Comparison of ENCODE assay signal across 11 mouse cellular contexts in genomic region chr15:38419621-38420020, GRCm38 (mm10).
DNase-seq lines count a peak whose midpoint lies in the region; ATAC-seq and TF ChIP-seq lines count a peak whose summit lies in the region.
"Had no signal": no experiment of that assay in that cellular context is flagged by ENCODE, and none has a peak within 500 bp of the region (broad histone marks: within the 10 kb centered on the region; RNA-seq: fewer than 3 reads in every experiment).

No protein-coding gene starts in this region.

- 47% methylated on average over 7 of the region's 7 CpGs for WGBS in intestine, embryonic 14.5 days
- 67% methylated on average over 7 of the region's 7 CpGs for WGBS in intestine, postnatal 0 days

- no peak overlapping the region for H3K4me2 ChIP-seq in intestine, embryonic 14.5 days (ENCODE audit: low read length)
- H3K4me2 ChIP-seq in intestine, postnatal 0 days (replicated peaks; ENCODE audit: low read depth): no peak overlapping the region
- H3K4me2 ChIP-seq: hindbrain, embryonic 13.5 days; midbrain, embryonic 13.5 days had no signal

- ATAC-seq in intestine, embryonic 14.5 days (replicated peaks; ENCODE audit: low FRiP score, low TSS enrichment, low read depth): no peak
- ATAC-seq in intestine, postnatal 0 days: no peak
- ATAC-seq: midbrain, embryonic 13.5 days had no signal

- H3K9me3 ChIP-seq in intestine, embryonic 14.5 days (ENCODE audit: control insufficient read depth, low read length): no peaks in the 10 kb centered on the region
- H3K9me3 ChIP-seq in intestine, postnatal 0 days (ENCODE audit: control insufficient read depth): no peaks in the 10 kb centered on the region
- H3K9me3 ChIP-seq: hindbrain, embryonic 13.5 days; midbrain, embryonic 13.5 days had no signal

- TF ChIP-seq CTCF in intestine, postnatal 0 days (IDR thresholded peaks at IDR 0.05; ENCODE audit: low read depth): no peak

- no peak overlapping the region for H3K9ac ChIP-seq in intestine, embryonic 14.5 days (ENCODE audit: low read length)
- no peak overlapping the region for H3K9ac ChIP-seq in intestine, postnatal 0 days (ENCODE audit: low read depth, low read length)
- H3K9ac ChIP-seq: hindbrain, embryonic 13.5 days; midbrain, embryonic 13.5 days had no signal

- no peak overlapping the region for H3K4me3 ChIP-seq in intestine, embryonic 14.5 days (ENCODE audit: low read depth, low read length)
- H3K4me3 ChIP-seq in intestine, postnatal 0 days (ENCODE audit: low read depth, low read length): no peak overlapping the region
- H3K4me3 ChIP-seq: hindbrain, embryonic 13.5 days; midbrain, embryonic 13.5 days had no signal

- H3K27me3 ChIP-seq in intestine, embryonic 14.5 days (replicated peaks; ENCODE audit: control insufficient read depth, insufficient read depth, low read length): no peaks in the 10 kb centered on the region
- no peaks in the 10 kb centered on the region for H3K27me3 ChIP-seq in intestine, postnatal 0 days (replicated peaks; ENCODE audit: control insufficient read depth, insufficient read depth, low read length)
- H3K27me3 ChIP-seq: hindbrain, embryonic 13.5 days; midbrain, embryonic 13.5 days had no signal

- DNase-seq in intestine, embryonic 14.5 days (ENCODE audit: low spot score): no peak
- DNase-seq in embryo, embryonic 10.5 days (ENCODE audit: low spot score): peak; percentile 18
- DNase-seq in gastrocnemius, postnatal 25 days: peak; percentile 25
- peak; percentile 61 to 65 for DNase-seq in kidney, postnatal 4 days
- DNase-seq in cerebellum, adult 11-12 months: no peak
- DNase-seq in right cerebral cortex, postnatal 36 days (ENCODE audit: low spot score in 2 of 2): no peak
- DNase-seq in adrenal gland, postnatal 25 days: no peak
- DNase-seq: right cerebral cortex, postnatal 14 days had no signal

- H3K36me3 ChIP-seq in intestine, embryonic 14.5 days (ENCODE audit: control insufficient read depth, insufficient read depth, low read length): no peaks in the 10 kb centered on the region
- no peaks in the 10 kb centered on the region for H3K36me3 ChIP-seq in intestine, postnatal 0 days (ENCODE audit: control insufficient read depth, insufficient read depth)
- H3K36me3 ChIP-seq: hindbrain, embryonic 13.5 days; midbrain, embryonic 13.5 days had no signal

- H3K27ac ChIP-seq in intestine, embryonic 14.5 days (ENCODE audit: low read depth): peak overlapping the region; percentile 3
- no peak overlapping the region for H3K27ac ChIP-seq in intestine, postnatal 0 days (ENCODE audit: low read depth, low read length)
- H3K27ac ChIP-seq: hindbrain, embryonic 13.5 days; midbrain, embryonic 13.5 days had no signal

- H3K4me1 ChIP-seq in intestine, embryonic 14.5 days (replicated peaks; ENCODE audit: control insufficient read depth, insufficient read depth, low read length): peaks cover 14% of the 10 kb centered on the region
- H3K4me1 ChIP-seq in intestine, postnatal 0 days (replicated peaks; ENCODE audit: control insufficient read depth, insufficient read depth, low read length): no peaks in the 10 kb centered on the region
- H3K4me1 ChIP-seq: midbrain, embryonic 13.5 days had no signal

Comparison
In these comparisons a context has a peak if more than half of its experiments do, and no peak if none do; other contexts are left out.
1. DNase-seq: peak in embryo, embryonic 10.5 days (single experiment), gastrocnemius, postnatal 25 days (single experiment) and kidney, postnatal 4 days (2 of 2); none in intestine, embryonic 14.5 days (single experiment), cerebellum, adult 11-12 months (single experiment), right cerebral cortex, postnatal 36 days (0 of 2) and adrenal gland, postnatal 25 days (single experiment).